ENCODE assay signal across 8 mouse cellular contexts in genomic region chr11:32642249-32642876, GRCm38 (mm10). TPM values are rescaled to one million over a fixed set of nuclear protein-coding genes. Genes with fewer than 3 reads are reported as not detected.
DNase-seq lines count a peak whose midpoint lies in the region; ATAC-seq lines count a peak whose summit lies in the region.

Fbxw11 (plus strand) TSS chr11:32642724.

- H3K27me3 ChIP-seq in lung, embryonic 16.5 days (ENCODE audit: control insufficient read depth, insufficient read depth, low read depth, low read length), result no peaks in the 10 kb centered on the region

- peaks cover 18% of the 10 kb centered on the region for H3K4me1 ChIP-seq in lung, embryonic 16.5 days (replicated peaks; ENCODE audit: control insufficient read depth, insufficient read depth, low read length)

- peak; percentile 95 for DNase-seq in MEL-GATA-1-ER (ENCODE audit: extremely low read depth, low read depth)
- DNase-seq in cerebellum, adult 8-10 months, result peak; percentile 95
- DNase-seq in forelimb bud, embryonic 11.5 days (ENCODE audit: low read depth, low spot score), result peak; percentile 98
- peak; percentile 73 for DNase-seq in layer of hippocampus, adult 9-10 months (ENCODE audit: low spot score)
- peak; percentile 81 for DNase-seq in ovary, postnatal 10 days (ENCODE audit: low spot score)
- peak; percentile 95 for DNase-seq in thymus, postnatal 10 days (ENCODE audit: low spot score in 2 of 2)

- H3K4me2 ChIP-seq in lung, embryonic 16.5 days (ENCODE audit: low read depth, low read length), result peak within 1 kb of the TSS; percentile 87

- peak within 1 kb of the TSS; percentile 99 for H3K27ac ChIP-seq in lung, embryonic 16.5 days (ENCODE audit: low read length)

- peak; percentile 91 for ATAC-seq in hematopoietic stem cell, adult 5-6 weeks (replicated peaks in 1 of 2; ENCODE audit: insufficient read depth in 1 of 2, low FRiP score in 2 of 2, low TSS enrichment in 1 of 2, low read depth in 1 of 2, poor library complexity in 2 of 2, severe bottlenecking in 2 of 2)
- peak; percentile 96 for ATAC-seq in lung, embryonic 16.5 days (ENCODE audit: low read depth)

- no peaks in the 10 kb centered on the region for H3K36me3 ChIP-seq in lung, embryonic 16.5 days (ENCODE audit: control insufficient read depth, insufficient read depth, low read length)

- under 1% methylated on average over 63 of the region's 64 CpGs for WGBS in lung, embryonic 16.5 days

- no peaks in the 10 kb centered on the region for H3K9me3 ChIP-seq in lung, embryonic 16.5 days (ENCODE audit: control insufficient read depth, low read length)

- H3K4me3 ChIP-seq in lung, embryonic 16.5 days (ENCODE audit: low read length), result peak within 1 kb of the TSS; percentile 81

- H3K9ac ChIP-seq in lung, embryonic 16.5 days (ENCODE audit: low read length), result peak within 1 kb of the TSS; percentile 82

RNA-seq across cellular contexts. Expression of gene Fbxw11, which starts in this region (rescaled TPM):
- 55.9 and 57.7 TPM in 2 replicates for total RNA-seq in hematopoietic stem cell, adult 5-6 weeks (2017)
- polyA plus RNA-seq in lung, embryonic 16.5 days (2015; fragmentation: Nextera tagmentation; extraction: Ambion mirVana), result 74.1 and 80.5 TPM in 2 replicates

Comparison
In these comparisons a context has a peak if more than half of its experiments do, and no peak if none do; other contexts are left out.
1. Peak in every context shown above with its lines: DNase-seq, ATAC-seq, H3K4me3 ChIP-seq and H3K27ac ChIP-seq.